Mouse (Mus musculus) erythroid progenitor cell, adult 5-6 weeks (primary cell): ENCODE results near the gene Apobec3. TPM values are rescaled to one million over a fixed set of nuclear protein-coding genes. Genes with fewer than 3 reads are reported as not detected.

Experiments used
- ATAC-seq: replicated peaks from 2 replicates; pipeline ENCODE4 v1.8.0; 2016; ENCODE audit warnings: moderate number of reproducible peaks, mild to moderate bottlenecking, moderate TSS enrichment, inconsistent platforms; ENCODE audit not compliant: poor library complexity, low FRiP score, severe bottlenecking
- total RNA-seq, 2 experiments: library from RNA; stranded (forward) in 1 of 2; stranded (reverse) in 1 of 2; fragments of 150-400 nt in 1 of 2; fragments of 186-747, 209-891 nt in 1 of 2; gene quantifications; 2 replicates each; pipeline versions ENCODE4 v1.2.3 to v1.2.4; 2015 to 2017; ENCODE audit warnings: low replicate concordance in 2 of 2

Apobec3 gene
- total RNA-seq (2015; ENCODE audit: low replicate concordance) (229 and 314 TPM in 2 replicates), total RNA-seq (2017; ENCODE audit: low replicate concordance) (185 and 259 TPM in 2 replicates)

- peak; percentile 58 for ATAC-seq
Measured at GRCm38 (mm10) chr15:79891436-79892212, at the start of gene Apobec3. TSS of gene Apobec3 (plus strand) at chr15:79891659.

- no peak for ATAC-seq
Measured at GRCm38 (mm10) chr15:79842985-79843384, 48.5 kb upstream of the Apobec3 start.

GRCm38 (mm10) chr15:79845986-79846385 is 45.5 kb upstream of the Apobec3 start:
- no peak for ATAC-seq

DNA sequence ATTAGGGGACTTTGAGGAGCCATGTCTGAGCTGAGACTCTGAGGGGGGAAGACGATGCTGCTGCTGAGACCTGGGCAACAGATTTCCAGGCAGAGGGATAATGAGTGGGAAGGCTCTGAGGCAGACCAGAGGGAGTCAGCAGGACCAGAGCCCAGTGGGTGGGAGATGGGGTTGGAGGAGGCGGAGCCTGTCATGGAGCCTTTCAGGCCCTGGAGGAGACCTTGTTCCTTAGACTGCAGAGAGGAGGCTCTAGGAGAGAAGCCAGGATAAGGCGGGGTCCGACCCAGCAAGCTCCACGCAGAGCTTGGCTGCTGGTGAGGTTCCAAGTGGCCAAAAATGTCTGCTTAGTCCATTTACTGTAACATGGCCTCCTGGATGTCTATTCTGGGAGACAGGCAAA is 44.4 kb upstream of the Apobec3 start:
- no peak for ATAC-seq

GRCm38 (mm10) chr15:79850143-79850542 is 41.3 kb upstream of the Apobec3 start:
- no peak for ATAC-seq

DNA sequence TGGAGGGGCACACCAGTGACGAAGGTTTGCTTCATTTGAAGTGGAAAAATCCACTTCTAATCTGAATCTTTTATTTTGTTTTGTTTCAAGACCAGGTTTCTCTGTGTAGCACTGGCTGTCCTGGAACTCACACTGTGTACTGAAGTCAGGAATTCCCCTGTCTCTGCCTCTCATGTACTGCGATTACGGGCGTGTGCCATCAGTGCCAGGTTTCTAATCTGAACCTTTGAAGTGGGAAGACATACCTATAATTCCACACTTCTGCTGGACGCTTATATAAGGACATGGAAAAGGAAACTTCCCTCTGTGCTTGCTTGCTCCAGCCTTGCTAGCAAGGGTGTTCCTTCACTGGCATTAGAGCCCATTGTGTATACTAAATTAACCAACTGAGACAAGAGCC is 32.5 kb upstream of the Apobec3 start:
- ATAC-seq: no peak

DNA sequence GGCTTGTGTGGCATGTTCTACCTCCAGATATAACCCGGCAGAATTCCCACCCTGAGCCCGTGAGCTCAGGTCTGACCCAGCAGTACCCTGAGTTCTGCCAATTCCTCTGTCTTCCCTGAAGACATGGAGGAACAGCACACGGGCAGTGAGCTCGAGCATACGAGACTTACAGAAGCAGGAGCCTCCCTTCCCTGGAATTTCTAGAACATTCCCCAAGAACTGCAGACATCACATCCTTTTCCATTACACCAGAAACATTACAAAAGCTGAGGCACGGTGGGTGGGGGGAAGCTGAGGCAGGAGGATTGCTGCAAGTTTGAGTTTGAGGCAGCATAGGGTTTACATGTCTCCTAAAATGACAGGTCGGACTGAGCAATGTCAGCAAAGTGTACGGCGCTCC is 31.6 kb upstream of the Apobec3 start:
- ATAC-seq: no peak

- no peak for ATAC-seq
Measured at GRCm38 (mm10) chr15:79867260-79868002, 24.0 kb upstream of the Apobec3 start.

DNA sequence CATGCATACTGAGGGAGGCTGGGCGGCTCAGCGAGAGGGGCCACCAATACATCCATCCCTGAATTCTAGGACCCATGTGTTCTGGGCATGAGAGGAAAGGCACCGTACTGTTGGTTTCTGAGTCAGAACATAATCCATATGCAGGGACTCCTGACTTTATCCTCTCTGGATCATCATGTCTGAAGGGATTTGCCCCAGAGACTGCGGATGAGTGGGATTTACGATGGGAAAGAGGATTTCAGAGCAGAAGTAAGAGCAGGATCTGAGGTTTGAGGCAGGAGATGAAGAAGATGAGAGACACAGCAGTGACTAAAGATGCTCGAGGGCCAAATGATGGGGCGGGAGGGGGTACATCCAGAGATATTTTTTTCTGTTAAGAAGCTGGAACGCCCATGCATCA is 17.9 kb upstream of the Apobec3 start:
- ATAC-seq: no peak

GRCm38 (mm10) chr15:79873995-79874394 is 17.5 kb upstream of the Apobec3 start:
- ATAC-seq: no peak

DNA sequence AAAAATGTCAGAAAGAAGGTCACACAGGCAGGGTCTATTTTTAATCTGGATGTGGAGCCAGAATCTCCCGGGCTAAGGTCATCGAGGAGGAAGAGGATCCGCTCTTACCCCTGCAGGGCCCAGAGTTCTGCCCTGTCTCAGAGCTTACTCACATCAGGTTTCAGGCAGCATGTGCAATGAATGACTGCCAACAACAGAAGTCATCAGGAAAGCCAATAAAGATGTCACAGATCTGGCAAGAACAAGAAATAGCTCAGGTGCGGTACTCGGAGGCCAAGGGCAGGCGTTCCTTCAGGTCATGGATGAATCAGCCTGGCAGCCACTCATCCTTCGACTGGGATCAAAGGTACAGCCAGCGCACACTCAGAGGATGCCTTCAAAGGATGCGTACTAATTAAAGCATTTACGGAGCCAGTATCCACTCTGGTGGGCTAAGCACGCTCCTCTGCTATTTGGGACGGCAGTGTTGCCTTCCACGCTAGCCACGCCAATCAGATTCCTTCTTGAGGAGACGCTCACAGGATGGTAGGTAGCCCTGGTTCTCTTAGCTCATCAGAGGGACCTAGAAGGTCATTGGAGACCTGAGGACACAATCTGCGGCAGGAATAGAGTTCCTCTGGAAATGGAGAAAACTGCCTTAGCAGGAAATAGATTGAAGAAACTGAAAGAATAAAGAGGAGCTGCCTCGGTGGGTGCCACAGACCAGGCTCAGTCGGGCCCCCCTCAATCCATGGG is 16.0 kb upstream of the Apobec3 start:
- ATAC-seq: no peak

- ATAC-seq: no peak
Measured at GRCm38 (mm10) chr15:79878725-79879136, 12.7 kb upstream of the Apobec3 start.

- ATAC-seq: no peak
Measured at GRCm38 (mm10) chr15:79879319-79879718, 12.1 kb upstream of the Apobec3 start.

- ATAC-seq: no peak
Measured at GRCm38 (mm10) chr15:79880477-79880876, 11.0 kb upstream of the Apobec3 start.

DNA sequence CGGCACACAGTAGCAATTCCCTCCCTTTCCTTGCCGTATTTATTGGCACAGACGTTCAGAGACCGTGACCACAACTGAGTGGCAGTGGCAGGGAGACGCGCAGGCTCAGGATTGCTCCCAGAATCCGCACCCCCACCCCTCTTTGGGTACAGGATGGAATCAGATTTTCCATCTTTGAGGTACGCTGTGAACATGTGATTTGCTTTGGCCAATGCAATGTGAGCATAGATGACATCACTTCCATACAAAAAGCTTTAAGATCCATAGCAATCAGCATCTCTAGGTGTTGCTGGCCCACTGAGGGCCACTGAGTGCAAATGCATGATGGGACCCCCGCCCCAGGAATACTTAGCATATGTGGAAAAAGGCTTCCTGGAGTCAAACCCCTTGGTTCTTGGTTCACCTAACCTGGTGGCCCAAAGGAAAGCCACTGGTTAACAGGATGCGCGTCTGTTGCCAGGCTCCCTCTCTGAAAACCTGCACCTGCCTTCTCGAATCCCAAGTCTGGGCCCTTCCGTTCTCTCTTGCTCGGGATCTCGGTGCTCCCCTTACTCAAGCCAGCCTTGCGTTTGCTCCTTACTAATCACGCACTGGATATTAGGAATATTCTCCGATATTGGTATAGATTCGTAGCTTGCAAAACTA is 8.7 kb upstream of the Apobec3 start:
- no peak for ATAC-seq

DNA sequence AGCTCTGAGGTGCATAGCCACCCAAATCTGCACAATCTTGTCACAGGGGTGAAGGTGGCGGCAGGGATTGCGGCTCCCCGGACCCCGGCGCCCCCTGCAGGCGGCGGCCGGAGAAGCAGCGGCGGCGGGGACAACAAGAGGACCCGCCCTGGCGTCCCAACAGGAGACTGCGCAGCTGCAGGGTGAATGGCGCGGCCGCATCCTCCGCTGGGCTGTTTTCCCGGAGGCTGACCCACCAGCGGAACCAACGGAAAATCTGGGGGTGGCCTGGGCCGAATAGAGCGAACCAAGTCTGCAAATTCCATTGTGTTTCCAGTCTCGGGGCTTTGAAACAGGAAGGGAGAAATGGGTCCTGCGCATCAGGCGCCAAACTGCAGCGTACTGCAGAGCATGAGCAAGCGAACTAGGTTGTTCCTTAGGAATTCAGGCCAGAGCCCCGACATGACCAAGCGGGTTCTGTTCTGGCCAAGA is 8.1 kb upstream of the Apobec3 start:
- peak; percentile 93 for ATAC-seq

GRCm38 (mm10) chr15:79884820-79885219 is 6.6 kb upstream of the Apobec3 start:
- no peak for ATAC-seq

DNA sequence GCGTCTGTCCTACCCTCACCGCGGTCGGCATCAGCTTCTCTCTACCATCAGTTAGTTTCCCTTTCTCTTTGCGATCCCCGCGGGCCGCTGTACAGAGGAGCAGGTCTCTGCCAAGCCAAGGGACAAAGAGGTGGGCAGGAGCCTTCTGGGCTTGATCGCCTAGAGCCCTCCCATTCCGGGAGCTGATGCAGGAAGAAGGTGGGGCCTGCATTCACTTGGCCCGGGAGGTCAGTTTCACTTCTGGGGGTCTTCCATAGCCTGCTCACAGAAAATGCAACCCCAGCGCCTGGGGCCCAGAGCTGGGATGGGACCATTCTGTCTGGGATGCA is 718 bp downstream of the Apobec3 start:
- ATAC-seq: peak; percentile 74

- peak; percentile 12; the same call in 1 of the 2 replicates for ATAC-seq
Measured at GRCm38 (mm10) chr15:79892995-79893823, 1.8 kb downstream of the Apobec3 start.
